Mouse (Mus musculus) neural tube, embryonic 15.5 days (tissue): ENCODE results near the gene Cxcr1. TPM values are rescaled to one million over a fixed set of nuclear protein-coding genes. Genes with fewer than 3 reads are reported as not detected.

ENCODE experiments used
- ATAC-seq: fragments of 200-750 bp; cut with Nextera tagmentation; 2 replicates; pipeline ENCODE4 v1.8.0; 2017; ENCODE audit warnings: mild to moderate bottlenecking, moderate TSS enrichment, moderate library complexity; ENCODE audit not compliant: low FRiP score
- H3K27ac ChIP-seq: fragments of 300-500 bp; sonication (generic); replicated peaks from 2 replicates; pipeline ENCODE4 v1.5.1; 2015; ENCODE audit warnings: mild to moderate bottlenecking, inconsistent platforms
- H3K27me3 ChIP-seq: fragments of 300-500 bp; sonication (generic); replicated peaks from 2 replicates; pipeline ENCODE4 v1.6.1; 2015; ENCODE audit warnings: inconsistent platforms
- H3K36me3 ChIP-seq: fragments of 300-500 bp; sonication (generic); 2 replicates; pipeline ENCODE4 v1.6.1; 2015; ENCODE audit warnings: inconsistent platforms
- H3K4me1 ChIP-seq: fragments of 300-500 bp; sonication (generic); 2 replicates; pipeline ENCODE4 v1.6.1; 2015; ENCODE audit warnings: inconsistent platforms
- H3K4me2 ChIP-seq: fragments of 300-500 bp; sonication (generic); 2 replicates; pipeline ENCODE4 v1.6.1; 2015; ENCODE audit warnings: inconsistent platforms, mild to moderate bottlenecking, moderate library complexity
- H3K4me3 ChIP-seq: fragments of 300-500 bp; sonication (generic); replicated peaks from 2 replicates; pipeline ENCODE4 v1.5.1; 2015; ENCODE audit warnings: mild to moderate bottlenecking, inconsistent platforms
- H3K9ac ChIP-seq: fragments of 300-500 bp; sonication (generic); replicated peaks from 2 replicates; pipeline ENCODE4 v1.6.1; 2015; ENCODE audit warnings: mild to moderate bottlenecking, inconsistent platforms
- H3K9me3 ChIP-seq: fragments of 300-500 bp; sonication (generic); replicated peaks from 2 replicates; pipeline ENCODE4 v1.6.1; 2016; ENCODE audit warnings: inconsistent platforms
- WGBS: fragments of 180-500 bp; shearing (Covaris S2); methylation state at CpG from one replicate; pipeline ENCODE4 v1.1.7; 2015; ENCODE audit warnings: mixed read lengths; 5-methylcytosine and 5-hydroxymethylcytosine counted together
- microRNA counts: library from miRNA; unstranded; fragments of <30 nt; microRNA quantifications from one replicate; lab custom pipeline; 2016
- microRNA-seq: library from miRNA; unstranded; fragments of <30 nt; microRNA quantifications from one replicate; pipeline ENCODE4, GENCODE M21; 2017
- polyA plus RNA-seq: library from polyadenylated mRNA; unstranded; fragments of >200 nt; fragmentation: Nextera tagmentation; extraction: Ambion mirVana; gene quantifications from 2 replicates; pipeline ENCODE4 v1.2.1, GENCODE M21; 2015

The Cxcr1 gene
- polyA plus RNA-seq, 1 experiment from 2014 or later = not detected

- no peak overlapping the region for H3K9ac ChIP-seq
- no peak for ATAC-seq
- WGBS = 61% methylated on average over 14 of the region's 14 CpGs
Measured at GRCm38 (mm10) chr1:74156381-74156910, 38.0 kb downstream of the Cxcr1 start.

GRCm38 (mm10) chr1:74155435-74156012 is 38.9 kb downstream of the Cxcr1 start:
- H3K27me3 ChIP-seq = no peaks in the 10 kb centered on the region
- H3K9me3 ChIP-seq = no peaks in the 10 kb centered on the region
- no peak overlapping the region for H3K4me3 ChIP-seq
- H3K4me2 ChIP-seq = no peak overlapping the region
- no peak for ATAC-seq
- WGBS = 93% methylated on average over 6 of the region's 6 CpGs
- no peaks in the 10 kb centered on the region for H3K36me3 ChIP-seq
- H3K4me1 ChIP-seq = no peaks in the 10 kb centered on the region
- no peak overlapping the region for H3K27ac ChIP-seq
- no peak overlapping the region for H3K9ac ChIP-seq

More at GRCm38 (mm10) chr1:74156381-74156910, 38.0 kb downstream of the Cxcr1 start:
- H3K9me3 ChIP-seq = no peaks in the 10 kb centered on the region
- H3K4me2 ChIP-seq = no peak overlapping the region
- no peaks in the 10 kb centered on the region for H3K4me1 ChIP-seq
- H3K27me3 ChIP-seq = no peaks in the 10 kb centered on the region
- no peaks in the 10 kb centered on the region for H3K36me3 ChIP-seq
- H3K4me3 ChIP-seq = no peak overlapping the region
- no peak overlapping the region for H3K27ac ChIP-seq

- H3K27ac ChIP-seq = no peak within 1 kb of the TSS
- WGBS = 82% methylated on average over 8 of the region's 8 CpGs
- no peaks in the 10 kb centered on the region for H3K36me3 ChIP-seq
- no peaks in the 10 kb centered on the region for H3K9me3 ChIP-seq
- H3K9ac ChIP-seq = no peak within 1 kb of the TSS
- H3K27me3 ChIP-seq = no peaks in the 10 kb centered on the region
- H3K4me3 ChIP-seq = no peak within 1 kb of the TSS
- H3K4me2 ChIP-seq = no peak within 1 kb of the TSS
- no peak for ATAC-seq
- no peaks in the 10 kb centered on the region for H3K4me1 ChIP-seq
Measured at GRCm38 (mm10) chr1:74153461-74154184, 40.8 kb downstream of the Cxcr1 start, which contains the start of gene Cxcr2. Cxcr2 (plus strand) TSS chr1:74153989.

- ATAC-seq = no peak
- H3K4me1 ChIP-seq = no peaks in the 10 kb centered on the region
- H3K9ac ChIP-seq = no peak overlapping the region
- H3K27ac ChIP-seq = no peak overlapping the region
- H3K9me3 ChIP-seq = no peaks in the 10 kb centered on the region
- no peak overlapping the region for H3K4me3 ChIP-seq
- H3K27me3 ChIP-seq = no peaks in the 10 kb centered on the region
- no peak overlapping the region for H3K4me2 ChIP-seq
- WGBS = 89% methylated on average over 3 of the region's 3 CpGs
- H3K36me3 ChIP-seq = no peaks in the 10 kb centered on the region
Measured at GRCm38 (mm10) chr1:74151091-74151490, 43.3 kb downstream of the Cxcr1 start.

- Histone ChIP-seq H3K27me3 (no peaks in the 10 kb centered on the region), H3K4me3 (no peak overlapping the region), H3K36me3 (no peaks in the 10 kb centered on the region), H3K4me1 (no peaks in the 10 kb centered on the region), H3K27ac (no peak overlapping the region), H3K9me3 (no peaks in the 10 kb centered on the region), H3K9ac (no peak overlapping the region), H3K4me2 (no peak overlapping the region)
- no peak for ATAC-seq
- 79% methylated on average over 3 of the region's 3 CpGs for WGBS
Measured at GRCm38 (mm10) chr1:74150101-74150500, 44.3 kb downstream of the Cxcr1 start.

- WGBS = 90% methylated on average over 6 of the region's 6 CpGs
- Histone ChIP-seq H3K27ac (no peak overlapping the region), H3K36me3 (no peaks in the 10 kb centered on the region), H3K27me3 (no peaks in the 10 kb centered on the region), H3K9me3 (no peaks in the 10 kb centered on the region), H3K9ac (no peak overlapping the region), H3K4me1 (no peaks in the 10 kb centered on the region), H3K4me3 (no peak overlapping the region), H3K4me2 (no peak overlapping the region)
- ATAC-seq = no peak
Measured at GRCm38 (mm10) chr1:74149106-74149885, 45.1 kb downstream of the Cxcr1 start.

MicroRNAs encoded within 50 kb of the gene (microRNA counts, 519-probe panel; counts per million panel counts)
- 1,825 counts per million, percentile 33 among the panel's probes with 10 or more counts for microRNA mmu-miR-1928 (lab: Ali Mortazavi, UCI)

Small RNA genes lying within 50 kb of the gene (microRNA-seq; reads per million reads assigned to microRNA genes)
- gene Mir1928 = not detected

Other genes with a start within 250 kb of the Cxcr1 start
- 13.3 and 20.6 TPM in 2 replicates for gene Tns1, start 70.2 kb downstream of the Cxcr1 start, polyA plus RNA-seq
- gene Rufy4, start 69.1 kb downstream of the Cxcr1 start, polyA plus RNA-seq = 0.18 and 0.37 TPM in 2 replicates
- 0.05 and 0.13 TPM in 2 replicates for gene Cxcr2, start 40.6 kb downstream of the Cxcr1 start, polyA plus RNA-seq
- gene Arpc2, start 41.5 kb upstream of the Cxcr1 start, polyA plus RNA-seq = 393 and 423 TPM in 2 replicates
- 0.73 TPM in 1 of 2 replicates, not detected in the other for gene Gpbar1, start 83.9 kb upstream of the Cxcr1 start, polyA plus RNA-seq
- gene Aamp, start 90.1 kb upstream of the Cxcr1 start, polyA plus RNA-seq = 209 and 236 TPM in 2 replicates
- 152 and 156 TPM in 2 replicates for gene Pnkd, start 90.3 kb upstream of the Cxcr1 start, polyA plus RNA-seq
- gene Tmbim1, start 111.0 kb upstream of the Cxcr1 start, polyA plus RNA-seq = 10.1 and 12.9 TPM in 2 replicates
- 1.1 and 1.4 TPM in 2 replicates for gene Catip, start 167.5 kb upstream of the Cxcr1 start, polyA plus RNA-seq
- 2.3 and 3.5 TPM in 2 replicates for gene Slc11a1, start 180.6 kb upstream of the Cxcr1 start, polyA plus RNA-seq
- gene Ctdsp1, start 196.9 kb upstream of the Cxcr1 start, polyA plus RNA-seq = 16.8 and 30.2 TPM in 2 replicates
- gene Vil1, start 214.7 kb upstream of the Cxcr1 start, polyA plus RNA-seq = 0.33 and 5.9 TPM in 2 replicates